Comparison of ENCODE assay signal across 9 mouse cellular contexts in genomic region chr2:150643726-150644415, GRCm38 (mm10). TPM values are rescaled to one million over a fixed set of nuclear protein-coding genes. Genes with fewer than 3 reads are reported as not detected.
DNase-seq lines count a peak whose midpoint lies in the region; ATAC-seq and TF ChIP-seq lines count a peak whose summit lies in the region.
"Had no signal": no experiment of that assay in that cellular context is flagged by ENCODE, and none has a peak within 500 bp of the region (broad histone marks: within the 10 kb centered on the region; RNA-seq: fewer than 3 reads in every experiment).

No protein-coding gene starts in this region.

- DNase-seq in lung, embryonic 14.5 days = no peak
- no peak for DNase-seq in lung, postnatal 4 days
- peak; percentile 54 to 84 for DNase-seq in left cerebral cortex, postnatal 25 days (ENCODE audit: low spot score in 2 of 2)
- DNase-seq in right cerebral cortex, adult 18-20 months = peak; percentile 70
- DNase-seq in heart, adult 2 months = no peak

- H3K9ac ChIP-seq in lung, embryonic 14.5 days = no peak overlapping the region
- H3K9ac ChIP-seq in forebrain, embryonic 16.5 days (replicated peaks; ENCODE audit: low read depth, low read length) = peak overlapping the region; percentile 33
- no peak overlapping the region for H3K9ac ChIP-seq in heart, adult 2 months (ENCODE audit: low read depth, low read length)

- no peak overlapping the region for H3K27ac ChIP-seq in lung, embryonic 14.5 days (ENCODE audit: low read depth)
- peak overlapping the region; percentile 95 for H3K27ac ChIP-seq in forebrain, embryonic 16.5 days (ENCODE audit: low read length)
- no peak overlapping the region for H3K27ac ChIP-seq in heart, adult 2 months

- H3K9me3 ChIP-seq in lung, embryonic 14.5 days (ENCODE audit: low read depth, low read length) = no peaks in the 10 kb centered on the region
- no peaks in the 10 kb centered on the region for H3K9me3 ChIP-seq in forebrain, embryonic 16.5 days (ENCODE audit: control insufficient read depth, low read length)

- no peaks in the 10 kb centered on the region for H3K36me3 ChIP-seq in lung, embryonic 14.5 days (ENCODE audit: insufficient read depth)
- no peaks in the 10 kb centered on the region for H3K36me3 ChIP-seq in forebrain, embryonic 16.5 days (ENCODE audit: control insufficient read depth, insufficient read depth)
- peaks cover 6% of the 10 kb centered on the region for H3K36me3 ChIP-seq in heart, adult 2 months (ENCODE audit: control insufficient read depth, insufficient read depth, low read length)

- H3K4me2 ChIP-seq in lung, embryonic 14.5 days = no peak overlapping the region
- peak overlapping the region; percentile 41 for H3K4me2 ChIP-seq in forebrain, embryonic 16.5 days (ENCODE audit: low read length)

- no peak overlapping the region for H3K4me3 ChIP-seq in lung, embryonic 14.5 days (ENCODE audit: low read depth, low read length)
- H3K4me3 ChIP-seq in forebrain, embryonic 16.5 days (replicated peaks; ENCODE audit: low read length) = no peak overlapping the region; the same call in 1 of the 2 replicates
- H3K4me3 ChIP-seq in heart, adult 2 months = no peak overlapping the region
- H3K4me3 ChIP-seq: myocyte had no signal

- TF ChIP-seq EP300 in heart, adult 2 months (IDR thresholded peaks at IDR 0.05; ENCODE audit: insufficient read depth, low read depth, low read length) = no peak

- 69% methylated on average over 8 of the region's 8 CpGs for WGBS in lung, embryonic 14.5 days
- 10% methylated on average over 8 of the region's 8 CpGs for WGBS in forebrain, embryonic 16.5 days
- 70% methylated on average over 8 of the region's 8 CpGs for WGBS in heart, adult 2 months

- H3K4me1 ChIP-seq in lung, embryonic 14.5 days (ENCODE audit: insufficient read depth) = no peaks in the 10 kb centered on the region
- peaks cover 20% of the 10 kb centered on the region for H3K4me1 ChIP-seq in forebrain, embryonic 16.5 days (replicated peaks; ENCODE audit: control insufficient read depth, insufficient read depth, low read length)
- H3K4me1 ChIP-seq in heart, adult 2 months (ENCODE audit: control insufficient read depth, insufficient read depth, low read length) = peaks cover 7% of the 10 kb centered on the region

- intact Hi-C loops in left cerebral cortex, postnatal 25 days (cut with DNase I) = no loop called here
- intact Hi-C loops in heart, adult 2 months (cut with DNase I) = no loop called here

- ATAC-seq in lung, embryonic 14.5 days (ENCODE audit: insufficient read depth) = peak; percentile 58; the same call in 1 of the 2 replicates
- ATAC-seq in forebrain, embryonic 16.5 days = peak; percentile 99
- no peak for ATAC-seq in megakaryocyte progenitor cell, adult 5-6 weeks (replicated peaks; ENCODE audit: poor library complexity)
- no peak for ATAC-seq in monocyte, adult 5-6 weeks (replicated peaks; ENCODE audit: insufficient number of reproducible peaks, low FRiP score, low TSS enrichment, poor library complexity, severe bottlenecking)

- TF ChIP-seq CTCF in lung, embryonic 14.5 days (IDR thresholded peaks at IDR 0.05; ENCODE audit: low read depth) = no peak
- no peak for TF ChIP-seq CTCF in heart, adult 2 months (IDR thresholded peaks at IDR 0.05)

- H3K27me3 ChIP-seq in lung, embryonic 14.5 days (ENCODE audit: insufficient read depth, low read length) = no peaks in the 10 kb centered on the region
- no peaks in the 10 kb centered on the region for H3K27me3 ChIP-seq in forebrain, embryonic 16.5 days (replicated peaks; ENCODE audit: control insufficient read depth, insufficient read depth, low read length)
- no peaks in the 10 kb centered on the region for H3K27me3 ChIP-seq in heart, adult 2 months (ENCODE audit: control insufficient read depth, insufficient read depth, low read length)

- TF ChIP-seq POLR2A in heart, adult 2 months (IDR thresholded peaks at IDR 0.05; ENCODE audit: insufficient read depth, low read depth, low read length) = no peak

- H3K79me2 ChIP-seq in heart, adult 2 months (replicated peaks; ENCODE audit: control insufficient read depth, insufficient read depth, low read length) = 0 out of 2 replicates have a peak, but pooled peaks cover 1% of the 10 kb centered on the region

RNA-seq across cellular contexts. Expression of gene Acss1, which starts 24.4 kb away (rescaled TPM):
- polyA plus RNA-seq in lung, embryonic 14.5 days (2014; fragmentation: Nextera tagmentation; extraction: Ambion mirVana) = 5.3 and 5.9 TPM in 2 replicates
- polyA plus RNA-seq in forebrain, embryonic 16.5 days (2015; fragmentation: Nextera tagmentation; extraction: Ambion mirVana) = 21.9 and 22.2 TPM in 2 replicates
- total RNA-seq in left cerebral cortex, postnatal 25 days (2021) = 10 to 100 TPM; 16.5 to 20.4 TPM
- 9.7 and 18.1 TPM in 2 replicates for total RNA-seq in megakaryocyte progenitor cell, adult 5-6 weeks (2015)
- total RNA-seq in megakaryocyte progenitor cell, adult 5-6 weeks (2017) = 15.4 and 20.7 TPM in 2 replicates
- total RNA-seq in heart, adult 2 months (2021) = 100 to 1,000 TPM; 256 to 332 TPM
- polyA plus RNA-seq in heart, adult 2 months (2012; rRNA removed) = 301 and 494 TPM in 2 replicates
- 69.1 to 92.7 TPM (median 70.9 TPM) in 3 replicates for total RNA-seq in monocyte, adult 5-6 weeks (2017)
- polyA plus RNA-seq: myocyte had no signal

RNA-seq across cellular contexts. Expression of gene Apmap, which starts 35.5 kb away (rescaled TPM):
- polyA plus RNA-seq in lung, embryonic 14.5 days (2014; fragmentation: Nextera tagmentation; extraction: Ambion mirVana) = 48.2 and 51.0 TPM in 2 replicates
- 42.2 and 44.4 TPM in 2 replicates for polyA plus RNA-seq in forebrain, embryonic 16.5 days (2015; fragmentation: Nextera tagmentation; extraction: Ambion mirVana)
- total RNA-seq in left cerebral cortex, postnatal 25 days (2021) = 10 to 100 TPM; 54.3 to 57.0 TPM
- 33.7 and 36.6 TPM in 2 replicates for total RNA-seq in megakaryocyte progenitor cell, adult 5-6 weeks (2015)
- 71.2 and 73.6 TPM in 2 replicates for total RNA-seq in megakaryocyte progenitor cell, adult 5-6 weeks (2017)
- 10 to 100 TPM; 52.6 to 56.9 TPM for total RNA-seq in heart, adult 2 months (2021)
- polyA plus RNA-seq in heart, adult 2 months (2012; rRNA removed) = 37.5 and 59.4 TPM in 2 replicates
- total RNA-seq in monocyte, adult 5-6 weeks (2017) = 47.1 to 62.5 TPM (median 55.9 TPM) in 3 replicates

RNA-seq across cellular contexts. Expression of gene Vsx1, which starts 45.3 kb away (rescaled TPM):
- not detected in 2 replicates for polyA plus RNA-seq in lung, embryonic 14.5 days (2014; fragmentation: Nextera tagmentation; extraction: Ambion mirVana)
- not detected in 2 replicates for polyA plus RNA-seq in forebrain, embryonic 16.5 days (2015; fragmentation: Nextera tagmentation; extraction: Ambion mirVana)
- total RNA-seq in left cerebral cortex, postnatal 25 days (2021) = not detected
- not detected in 2 replicates for total RNA-seq in megakaryocyte progenitor cell, adult 5-6 weeks (2015)
- not detected in 2 replicates for total RNA-seq in megakaryocyte progenitor cell, adult 5-6 weeks (2017)
- total RNA-seq in heart, adult 2 months (2021) = under 1 TPM; 0.10 to 0.14 TPM
- polyA plus RNA-seq in heart, adult 2 months (2012; rRNA removed) = not detected in 2 replicates
- total RNA-seq in monocyte, adult 5-6 weeks (2017) = not detected in 3 replicates
- polyA plus RNA-seq: myocyte had no signal

Comparison
In these comparisons a context has a peak if more than half of its experiments do, and no peak if none do; other contexts are left out.
1. ATAC-seq: peak in lung, embryonic 14.5 days (single experiment) and forebrain, embryonic 16.5 days (single experiment); none in megakaryocyte progenitor cell, adult 5-6 weeks (single experiment) and monocyte, adult 5-6 weeks (single experiment).
2. DNase-seq: peak in left cerebral cortex, postnatal 25 days (2 of 2) and right cerebral cortex, adult 18-20 months (single experiment); none in lung, embryonic 14.5 days (single experiment), lung, postnatal 4 days (0 of 2) and heart, adult 2 months (0 of 2).